Mouse (Mus musculus): Measurements from ENCODE around the gene Afg3l1. TPM values are rescaled to one million over a fixed set of nuclear protein-coding genes. Genes with fewer than 3 reads are reported as not detected.

Gene Afg3l1
- polyA plus RNA-seq, 1 experiment from 2014 or later = 21.9 TPM

Other genes starting within 250 kb of the Afg3l1 start
- gene Spata2l, start 241.7 kb upstream of the Afg3l1 start, polyA plus RNA-seq (2015; fragmentation: Nextera tagmentation; extraction: Ambion mirVana) = 3.2 and 3.3 TPM in 2 replicates
- 7.5 and 7.8 TPM in 2 replicates for gene Zfp276, start 223.7 kb upstream of the Afg3l1 start, polyA plus RNA-seq (2015; fragmentation: Nextera tagmentation; extraction: Ambion mirVana)
- gene Vps9d1, start 223.6 kb upstream of the Afg3l1 start, polyA plus RNA-seq (2015; fragmentation: Nextera tagmentation; extraction: Ambion mirVana) = 4.8 and 5.6 TPM in 2 replicates
- 14.4 and 14.8 TPM in 2 replicates for gene Fanca, start 159.3 kb upstream of the Afg3l1 start, polyA plus RNA-seq (2015; fragmentation: Nextera tagmentation; extraction: Ambion mirVana)
- 2.3 and 2.4 TPM in 2 replicates for gene Spire2, start 145.2 kb upstream of the Afg3l1 start, polyA plus RNA-seq (2015; fragmentation: Nextera tagmentation; extraction: Ambion mirVana)
- 54.0 and 58.0 TPM in 2 replicates for gene Tcf25, start 104.2 kb upstream of the Afg3l1 start, polyA plus RNA-seq (2015; fragmentation: Nextera tagmentation; extraction: Ambion mirVana)
- not detected in 2 replicates for gene Mc1r, start 70.8 kb upstream of the Afg3l1 start, polyA plus RNA-seq (2015; fragmentation: Nextera tagmentation; extraction: Ambion mirVana)
- 0.35 and 0.64 TPM in 2 replicates for gene Tubb3, start 66.5 kb upstream of the Afg3l1 start, polyA plus RNA-seq (2015; fragmentation: Nextera tagmentation; extraction: Ambion mirVana)
- 9.9 and 11.3 TPM in 2 replicates for gene Def8, start 54.4 kb upstream of the Afg3l1 start, polyA plus RNA-seq (2015; fragmentation: Nextera tagmentation; extraction: Ambion mirVana)
- gene Dbndd1, start 37.6 kb downstream of the Afg3l1 start, polyA plus RNA-seq (2015; fragmentation: Nextera tagmentation; extraction: Ambion mirVana) = 0.15 and 0.21 TPM in 2 replicates
- 2.5 and 2.7 TPM in 2 replicates for gene Gas8, start 40.9 kb downstream of the Afg3l1 start, polyA plus RNA-seq (2015; fragmentation: Nextera tagmentation; extraction: Ambion mirVana)
- 1.5 and 1.8 TPM in 2 replicates for gene Rhou, start 176.0 kb downstream of the Afg3l1 start, polyA plus RNA-seq (2015; fragmentation: Nextera tagmentation; extraction: Ambion mirVana)

Measured in liver, embryonic 16.5 days (tissue).